Mouse (Mus musculus): ENCODE results near the gene Ccm2l.

- no peak for TF ChIP-seq CTCF (IDR thresholded peaks at IDR 0.05)
- no peak for TF ChIP-seq EP300 (IDR thresholded peaks at IDR 0.05)
Observed at GRCm38 (mm10) chr2:153111298-153111697, 45.5 kb downstream of the Ccm2l start.

Measured in lung, postnatal 0 days (tissue).